Mouse (Mus musculus) limb, embryonic 15.5 days (tissue): ENCODE data around the gene Igf1r. TPM values are rescaled to one million over a fixed set of nuclear protein-coding genes. Genes with fewer than 3 reads are reported as not detected.
A peak's percentile ranks its signal among the peaks of the same experiment; 100 is the strongest.

ENCODE experiments used
- ATAC-seq: fragments of 200-750 bp; cut with Nextera tagmentation; 2 replicates; pipeline ENCODE4 v1.8.0; 2017; ENCODE audit warnings: low read depth, moderate TSS enrichment; ENCODE audit not compliant: insufficient number of reproducible peaks, low FRiP score, low TSS enrichment
- H3K27ac ChIP-seq: fragments of 300-500 bp; sonication (generic); 2 replicates; pipeline ENCODE4 v1.5.1; 2015; ENCODE audit warnings: moderate library complexity, mild to moderate bottlenecking, inconsistent platforms
- H3K27me3 ChIP-seq: fragments of 300-500 bp; sonication (generic); 2 replicates; pipeline ENCODE4 v1.6.1; 2015; ENCODE audit warnings: inconsistent platforms
- H3K36me3 ChIP-seq: fragments of 300-500 bp; sonication (generic); 2 replicates; pipeline ENCODE4 v1.6.1; 2015; ENCODE audit warnings: inconsistent platforms
- H3K4me1 ChIP-seq: fragments of 300-500 bp; sonication (generic); 2 replicates; pipeline ENCODE4 v1.6.1; 2015; ENCODE audit warnings: inconsistent platforms
- H3K4me2 ChIP-seq: fragments of 300-500 bp; sonication (generic); 2 replicates; pipeline ENCODE4 v1.6.1; 2015; ENCODE audit warnings: mild to moderate bottlenecking, inconsistent platforms
- H3K4me3 ChIP-seq: fragments of 300-500 bp; sonication (generic); 2 replicates; pipeline ENCODE4 v1.5.1; 2015; ENCODE audit warnings: mild to moderate bottlenecking, inconsistent platforms
- H3K9ac ChIP-seq: fragments of 300-500 bp; sonication (generic); 2 replicates; pipeline ENCODE4 v1.6.1; 2015; ENCODE audit warnings: inconsistent platforms
- H3K9me3 ChIP-seq: fragments of 300-500 bp; sonication (generic); 2 replicates; pipeline ENCODE4 v1.6.1; 2016; ENCODE audit warnings: inconsistent platforms
- WGBS: fragments of 180-500 bp; shearing (Covaris S2); methylation state at CpG from one replicate; pipeline ENCODE4 v1.1.7; 2015; 5-methylcytosine and 5-hydroxymethylcytosine counted together
- polyA plus RNA-seq: library from polyadenylated mRNA; unstranded; fragments of >200 nt; fragmentation: Nextera tagmentation; extraction: Ambion mirVana; gene quantifications from 2 replicates; pipeline ENCODE4 v1.2.1, GENCODE M21; 2015

The Igf1r gene
- polyA plus RNA-seq, 1 experiment from 2014 or later = 26.3 TPM

GRCm38 (mm10) chr7:68070626-68071025 lies 118.0 kb downstream of the Igf1r start:
- Histone ChIP-seq H3K4me3 (no peak overlapping the region), H3K36me3 (no peaks in the 10 kb centered on the region), H3K4me1 (peaks cover 43% of the 10 kb centered on the region), H3K4me2 (0 out of 2 replicates have a peak overlapping the region, but pooled peaks have one; percentile 7), H3K9ac (no peak overlapping the region), H3K27me3 (no peaks in the 10 kb centered on the region), H3K27ac (no peak overlapping the region), H3K9me3 (no peaks in the 10 kb centered on the region)
- WGBS = 16% methylated on average over 7 of the region's 7 CpGs
- no peak for ATAC-seq

- Histone ChIP-seq H3K9ac (no peak overlapping the region), H3K27me3 (no peaks in the 10 kb centered on the region), H3K36me3 (no peaks in the 10 kb centered on the region), H3K4me2 (no peak overlapping the region), H3K27ac (no peak overlapping the region), H3K4me1 (peaks cover 43% of the 10 kb centered on the region), H3K4me3 (no peak overlapping the region), H3K9me3 (no peaks in the 10 kb centered on the region)
- no peak for ATAC-seq
- WGBS = 77% methylated on average over 3 of the region's 3 CpGs
These were observed 118.4 kb downstream of the Igf1r start for GRCm38 (mm10) chr7:68071050-68071449.

- Histone ChIP-seq H3K4me3 (no peak overlapping the region), H3K27ac (no peak overlapping the region), H3K9me3 (no peaks in the 10 kb centered on the region), H3K36me3 (no peaks in the 10 kb centered on the region), H3K4me1 (peaks cover 43% of the 10 kb centered on the region), H3K9ac (no peak overlapping the region), H3K27me3 (no peaks in the 10 kb centered on the region), H3K4me2 (no peak overlapping the region)
- 90% methylated on average over 11 of the region's 11 CpGs for WGBS
- no peak for ATAC-seq
These were observed 119.1 kb downstream of the Igf1r start for GRCm38 (mm10) chr7:68071749-68072148.

GRCm38 (mm10) chr7:68072524-68073459 lies 120.2 kb downstream of the Igf1r start:
- no peak for ATAC-seq
- Histone ChIP-seq H3K27ac (peak overlapping the region; percentile 22), H3K9ac (no peak overlapping the region), H3K36me3 (no peaks in the 10 kb centered on the region), H3K4me3 (no peak overlapping the region), H3K4me1 (peaks cover 43% of the 10 kb centered on the region), H3K4me2 (0 out of 2 replicates have a peak overlapping the region, but pooled peaks have one; percentile 4), H3K27me3 (no peaks in the 10 kb centered on the region), H3K9me3 (no peaks in the 10 kb centered on the region)
- WGBS = 76% methylated on average over 14 of the region's 14 CpGs

GRCm38 (mm10) chr7:68073460-68073806 lies 120.8 kb downstream of the Igf1r start:
- Histone ChIP-seq H3K9ac (no peak overlapping the region), H3K27ac (peak overlapping the region; percentile 22), H3K4me2 (peak overlapping the region; percentile 4; the same call in 1 of the 2 replicates), H3K27me3 (no peaks in the 10 kb centered on the region), H3K4me3 (no peak overlapping the region), H3K9me3 (no peaks in the 10 kb centered on the region), H3K36me3 (no peaks in the 10 kb centered on the region), H3K4me1 (peaks cover 43% of the 10 kb centered on the region)
- no peak for ATAC-seq
- 11% methylated on average over 8 of the region's 8 CpGs for WGBS

- no peak for ATAC-seq
- H3K27ac ChIP-seq = no peak overlapping the region
These were observed 122.1 kb downstream of the Igf1r start for GRCm38 (mm10) chr7:68074748-68075147.

GRCm38 (mm10) chr7:68075401-68075800 lies 122.8 kb downstream of the Igf1r start:
- no peak for ATAC-seq
- H3K36me3 ChIP-seq = no peaks in the 10 kb centered on the region
- peaks cover 31% of the 10 kb centered on the region for H3K4me1 ChIP-seq
- H3K4me3 ChIP-seq = no peak overlapping the region
- WGBS = 85% methylated on average over 3 of the region's 3 CpGs
- no peaks in the 10 kb centered on the region for H3K9me3 ChIP-seq
- H3K27ac ChIP-seq = no peak overlapping the region
- no peaks in the 10 kb centered on the region for H3K27me3 ChIP-seq
- no peak overlapping the region for H3K4me2 ChIP-seq
- no peak overlapping the region for H3K9ac ChIP-seq

More at GRCm38 (mm10) chr7:68074748-68075147, 122.1 kb downstream of the Igf1r start:
- Histone ChIP-seq H3K36me3 (no peaks in the 10 kb centered on the region), H3K4me1 (peaks cover 36% of the 10 kb centered on the region), H3K27me3 (no peaks in the 10 kb centered on the region), H3K4me3 (no peak overlapping the region), H3K9ac (no peak overlapping the region), H3K9me3 (no peaks in the 10 kb centered on the region), H3K4me2 (no peak overlapping the region)
- WGBS = 85% methylated on average over 11 of the region's 11 CpGs

GRCm38 (mm10) chr7:68080122-68080845 lies 127.7 kb downstream of the Igf1r start:
- H3K9me3 ChIP-seq = no peaks in the 10 kb centered on the region
- no peak overlapping the region for H3K4me3 ChIP-seq
- no peak for ATAC-seq
- 60% methylated on average over 11 of the region's 11 CpGs for WGBS
- H3K9ac ChIP-seq = no peak overlapping the region
- no peak overlapping the region for H3K4me2 ChIP-seq
- H3K27ac ChIP-seq = no peak overlapping the region
- H3K4me1 ChIP-seq = peaks cover 19% of the 10 kb centered on the region
- no peaks in the 10 kb centered on the region for H3K27me3 ChIP-seq
- no peaks in the 10 kb centered on the region for H3K36me3 ChIP-seq

- no peaks in the 10 kb centered on the region for H3K9me3 ChIP-seq
- H3K4me1 ChIP-seq = peaks cover 38% of the 10 kb centered on the region
- peaks cover 3% of the 10 kb centered on the region for H3K36me3 ChIP-seq
- H3K27ac ChIP-seq = peak overlapping the region; percentile 68
- 0 out of 2 replicates have a peak overlapping the region, but pooled peaks have one; percentile 14 for H3K4me3 ChIP-seq
- 3% methylated on average over 12 of the region's 12 CpGs for WGBS
- H3K9ac ChIP-seq = no peak overlapping the region
- H3K4me2 ChIP-seq = peak overlapping the region; percentile 33
- ATAC-seq = peak; percentile 72; the same call in 1 of the 2 replicates
- no peaks in the 10 kb centered on the region for H3K27me3 ChIP-seq
These were observed 132.7 kb downstream of the Igf1r start for GRCm38 (mm10) chr7:68085338-68085737.

GRCm38 (mm10) chr7:68085870-68086341 lies 133.3 kb downstream of the Igf1r start:
- peaks cover 4% of the 10 kb centered on the region for H3K36me3 ChIP-seq
- no peak overlapping the region for H3K4me2 ChIP-seq
- no peak overlapping the region for H3K9ac ChIP-seq
- no peaks in the 10 kb centered on the region for H3K9me3 ChIP-seq
- no peak overlapping the region for H3K4me3 ChIP-seq
- peaks cover 38% of the 10 kb centered on the region for H3K4me1 ChIP-seq
- WGBS = 49% methylated on average over 4 of the region's 4 CpGs
- no peaks in the 10 kb centered on the region for H3K27me3 ChIP-seq
- peak overlapping the region; percentile 68 for H3K27ac ChIP-seq
- no peak for ATAC-seq

GRCm38 (mm10) chr7:68087496-68087895 lies 134.9 kb downstream of the Igf1r start:
- Histone ChIP-seq H3K4me1 (peaks cover 35% of the 10 kb centered on the region), H3K9me3 (no peaks in the 10 kb centered on the region), H3K9ac (no peak overlapping the region), H3K4me3 (no peak overlapping the region), H3K27me3 (no peaks in the 10 kb centered on the region), H3K27ac (peak overlapping the region; percentile 27; the same call in 1 of the 2 replicates), H3K4me2 (no peak overlapping the region), H3K36me3 (peaks cover 4% of the 10 kb centered on the region)
- 77% methylated on average over 4 of the region's 4 CpGs for WGBS
- no peak for ATAC-seq

- ATAC-seq = no peak
- 74% methylated on average over 6 of the region's 6 CpGs for WGBS
These were observed 136.2 kb downstream of the Igf1r start for GRCm38 (mm10) chr7:68088825-68089224.

More at GRCm38 (mm10) chr7:68088825-68089224, 136.2 kb downstream of the Igf1r start:
- no peaks in the 10 kb centered on the region for H3K27me3 ChIP-seq
- no peak overlapping the region for H3K27ac ChIP-seq
- H3K4me1 ChIP-seq = peaks cover 27% of the 10 kb centered on the region
- H3K4me2 ChIP-seq = no peak overlapping the region
- peaks cover 4% of the 10 kb centered on the region for H3K36me3 ChIP-seq
- H3K9ac ChIP-seq = no peak overlapping the region
- no peak overlapping the region for H3K4me3 ChIP-seq
- H3K9me3 ChIP-seq = no peaks in the 10 kb centered on the region
